9 mouse cellular contexts compared by ENCODE assay signal in the genomic region with DNA sequence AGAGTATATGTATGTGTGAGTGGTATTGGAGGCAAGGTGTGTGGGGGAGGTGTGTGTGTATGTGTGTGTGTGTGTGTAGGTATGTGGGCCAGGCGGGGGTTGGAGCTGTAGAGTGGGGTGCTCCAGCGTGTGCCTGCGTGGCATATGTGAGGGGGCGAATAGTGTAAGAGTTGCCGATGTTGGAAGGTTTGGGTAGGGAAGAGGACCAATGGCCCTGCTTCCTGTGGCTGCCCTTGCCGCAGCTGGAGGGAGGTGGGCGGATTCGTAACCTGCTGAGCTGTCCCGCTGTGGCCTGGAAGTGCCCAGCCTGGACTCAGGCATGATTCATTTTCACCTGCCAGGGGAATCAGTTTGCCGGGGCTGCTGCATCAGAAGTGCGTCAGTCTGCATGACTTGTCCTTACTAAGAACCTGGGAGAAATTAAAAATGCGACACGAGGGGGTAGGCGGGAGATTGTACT.
DNase-seq lines count a peak whose midpoint lies in the region; ATAC-seq and TF ChIP-seq lines count a peak whose summit lies in the region.
"Had no signal": no experiment of that assay in that cellular context is flagged by ENCODE, and none has a peak within 500 bp of the region (broad histone marks: within the 10 kb centered on the region; RNA-seq: fewer than 3 reads in every experiment).

No protein-coding gene starts in this region.

- H3K4me3 ChIP-seq in kidney, embryonic 14.5 days (ENCODE audit: low read length) = peak overlapping the region; percentile 51
- H3K4me3 ChIP-seq in limb, embryonic 14.5 days (replicated peaks; ENCODE audit: low read length) = peak overlapping the region; percentile 47
- H3K4me3 ChIP-seq: liver, embryonic 15.5 days had no signal

- no peak overlapping the region for H3K27ac ChIP-seq in kidney, embryonic 14.5 days (ENCODE audit: low read depth, low read length)
- H3K27ac ChIP-seq in limb, embryonic 14.5 days (replicated peaks; ENCODE audit: low read depth, low read length) = no peak overlapping the region
- H3K27ac ChIP-seq: liver, embryonic 15.5 days had no signal

- no peaks in the 10 kb centered on the region for H3K27me3 ChIP-seq in kidney, embryonic 14.5 days (ENCODE audit: control insufficient read depth, insufficient read depth, low read length)
- no peaks in the 10 kb centered on the region for H3K27me3 ChIP-seq in limb, embryonic 14.5 days (ENCODE audit: control insufficient read depth, insufficient read depth, low read length)

- H3K4me1 ChIP-seq in kidney, embryonic 14.5 days (ENCODE audit: control insufficient read depth, insufficient read depth, low read length) = peaks cover 15% of the 10 kb centered on the region; the same call in 1 of the 2 replicates
- H3K4me1 ChIP-seq in limb, embryonic 14.5 days (ENCODE audit: control insufficient read depth, insufficient read depth, low read length) = peaks cover 10% of the 10 kb centered on the region
- H3K4me1 ChIP-seq: liver, embryonic 15.5 days had no signal

- ATAC-seq in kidney, embryonic 14.5 days (ENCODE audit: low FRiP score, low TSS enrichment) = peak; percentile 56; the same call in 1 of the 2 replicates
- no peak for ATAC-seq in limb, embryonic 14.5 days (ENCODE audit: low FRiP score, low read depth)

- H3K36me3 ChIP-seq in kidney, embryonic 14.5 days (ENCODE audit: control insufficient read depth, insufficient read depth, low read length) = no peaks in the 10 kb centered on the region
- H3K36me3 ChIP-seq in limb, embryonic 14.5 days (ENCODE audit: control insufficient read depth, insufficient read depth, low read length) = no peaks in the 10 kb centered on the region
- H3K36me3 ChIP-seq: liver, embryonic 15.5 days had no signal

- intact Hi-C loops in gastrocnemius, postnatal 14 days (cut with DNase I; ENCODE audit: low total_unique reads) = no loop called here

- TF ChIP-seq POLR2A in limb, embryonic 14.5 days (IDR thresholded peaks at IDR 0.05; ENCODE audit: borderline replicate concordance, extremely low read depth, insufficient read depth, insufficient read length) = no peak

- no peaks in the 10 kb centered on the region for H3K9me3 ChIP-seq in kidney, embryonic 14.5 days (ENCODE audit: control insufficient read depth, low read length)
- no peaks in the 10 kb centered on the region for H3K9me3 ChIP-seq in limb, embryonic 14.5 days (ENCODE audit: control insufficient read depth, low read length)
- H3K9me3 ChIP-seq: liver, embryonic 15.5 days had no signal

- peak overlapping the region; percentile 51; the same call in 1 of the 2 replicates for H3K9ac ChIP-seq in kidney, embryonic 14.5 days (ENCODE audit: low read depth, low read length)
- peak overlapping the region; percentile 49; the same call in 1 of the 2 replicates for H3K9ac ChIP-seq in limb, embryonic 14.5 days (ENCODE audit: low read depth, low read length, severe bottlenecking)
- H3K9ac ChIP-seq: liver, embryonic 15.5 days had no signal

- no peak for DNase-seq in kidney, adult 11 months
- DNase-seq in MN1 (ENCODE audit: low spot score) = peak; percentile 21
- peak; percentile 53 for DNase-seq in fibroblast of lung, adult 2 months (ENCODE audit: low read depth)
- no peak for DNase-seq in limb, embryonic 14.5 days (ENCODE audit: low spot score)
- no peak for DNase-seq in thymus, postnatal 25 days
- no peak for DNase-seq in gastrocnemius, postnatal 14 days
- DNase-seq in ovary, postnatal 14 days (ENCODE audit: low spot score) = no peak

- 7% methylated on average over 14 of the region's 14 CpGs for WGBS in kidney, embryonic 14.5 days
- WGBS in limb, embryonic 14.5 days = 5% methylated on average over 14 of the region's 14 CpGs

- peak overlapping the region; percentile 95 for H3K4me2 ChIP-seq in kidney, embryonic 14.5 days (replicated peaks; ENCODE audit: low read depth, low read length)
- peak overlapping the region; percentile 95 for H3K4me2 ChIP-seq in limb, embryonic 14.5 days (replicated peaks; ENCODE audit: low read depth, low read length, severe bottlenecking)

Comparison
In these comparisons a context has a peak if more than half of its experiments do, and no peak if none do; other contexts are left out.
1. DNase-seq: peak in MN1 (single experiment) and fibroblast of lung, adult 2 months (single experiment); none in kidney, adult 11 months (single experiment), limb, embryonic 14.5 days (single experiment), thymus, postnatal 25 days (single experiment), gastrocnemius, postnatal 14 days (single experiment) and ovary, postnatal 14 days (single experiment).